ENCODE assay signal across 10 mouse cellular contexts in genomic region chr12:31580634-31581318, GRCm38 (mm10). TPM values are rescaled to one million over a fixed set of nuclear protein-coding genes. Genes with fewer than 3 reads are reported as not detected.
A peak's percentile ranks its signal among the peaks of the same experiment; 100 is the strongest.
DNase-seq lines count a peak whose midpoint lies in the region; ATAC-seq lines count a peak whose summit lies in the region.
"Had no signal": no experiment of that assay in that cellular context is flagged by ENCODE, and none has a peak within 500 bp of the region (broad histone marks: within the 10 kb centered on the region; RNA-seq: fewer than 3 reads in every experiment).

No protein-coding gene starts in this region.

- no peak overlapping the region for H3K9ac ChIP-seq in embryonic facial prominence, embryonic 11.5 days (replicated peaks; ENCODE audit: low read length)
- no peak overlapping the region for H3K9ac ChIP-seq in intestine, embryonic 16.5 days (ENCODE audit: low read depth, low read length)
- no peak overlapping the region for H3K9ac ChIP-seq in stomach, embryonic 15.5 days
- H3K9ac ChIP-seq: liver, embryonic 14.5 days had no signal

- no peaks in the 10 kb centered on the region for H3K9me3 ChIP-seq in embryonic facial prominence, embryonic 11.5 days (replicated peaks; ENCODE audit: control insufficient read depth, low read length)
- H3K9me3 ChIP-seq in intestine, embryonic 16.5 days (ENCODE audit: control insufficient read depth, low read length): no peaks in the 10 kb centered on the region
- no peaks in the 10 kb centered on the region for H3K9me3 ChIP-seq in stomach, embryonic 15.5 days

- ATAC-seq in embryonic facial prominence, embryonic 11.5 days (replicated peaks; ENCODE audit: insufficient number of reproducible peaks, low FRiP score, low TSS enrichment, low read depth): peak; percentile 78; the same call in 1 of the 2 replicates
- peak; percentile 77 for ATAC-seq in intestine, embryonic 16.5 days
- peak; percentile 73; the same call in 1 of the 2 replicates for ATAC-seq in stomach, embryonic 15.5 days (ENCODE audit: insufficient read depth, low FRiP score, low read depth)

- no peaks in the 10 kb centered on the region for H3K36me3 ChIP-seq in embryonic facial prominence, embryonic 11.5 days (replicated peaks; ENCODE audit: control insufficient read depth, insufficient read depth, low read depth, low read length)
- no peaks in the 10 kb centered on the region for H3K36me3 ChIP-seq in intestine, embryonic 16.5 days (ENCODE audit: control insufficient read depth, insufficient read depth, low read length)
- no peaks in the 10 kb centered on the region for H3K36me3 ChIP-seq in stomach, embryonic 15.5 days

- no peaks in the 10 kb centered on the region for H3K4me1 ChIP-seq in embryonic facial prominence, embryonic 11.5 days (ENCODE audit: control insufficient read depth, insufficient read depth, low read length)
- no peaks in the 10 kb centered on the region for H3K4me1 ChIP-seq in intestine, embryonic 16.5 days (ENCODE audit: control insufficient read depth, insufficient read depth, low read length)
- H3K4me1 ChIP-seq in stomach, embryonic 15.5 days: no peaks in the 10 kb centered on the region

- no peak overlapping the region for H3K4me2 ChIP-seq in embryonic facial prominence, embryonic 11.5 days (ENCODE audit: low read depth, low read length)
- H3K4me2 ChIP-seq in intestine, embryonic 16.5 days (ENCODE audit: low read depth, low read length): no peak overlapping the region
- no peak overlapping the region for H3K4me2 ChIP-seq in stomach, embryonic 15.5 days

- H3K4me3 ChIP-seq in embryonic facial prominence, embryonic 11.5 days (ENCODE audit: low read depth, low read length): no peak overlapping the region
- H3K4me3 ChIP-seq in intestine, embryonic 16.5 days (ENCODE audit: low read length): no peak overlapping the region
- H3K4me3 ChIP-seq in stomach, embryonic 15.5 days (replicated peaks): no peak overlapping the region

- H3K27ac ChIP-seq in embryonic facial prominence, embryonic 11.5 days (replicated peaks; ENCODE audit: low read depth, low read length): no peak overlapping the region
- H3K27ac ChIP-seq in intestine, embryonic 16.5 days (ENCODE audit: low read length): no peak overlapping the region
- no peak overlapping the region for H3K27ac ChIP-seq in stomach, embryonic 15.5 days
- H3K27ac ChIP-seq: liver, embryonic 14.5 days had no signal

- DNase-seq in left cerebral cortex, adult 11 months (ENCODE audit: low spot score): peak; percentile 7
- no peak for DNase-seq in left cerebral cortex, adult 8-10 months (ENCODE audit: low spot score in 2 of 2)
- DNase-seq in embryonic facial prominence, embryonic 11.5 days (ENCODE audit: low spot score): peak; percentile 75
- DNase-seq in testis, postnatal 10 days (ENCODE audit: low spot score): no peak
- DNase-seq in kidney, adult 9 months: no peak
- no peak for DNase-seq in ovary, postnatal 36 days (ENCODE audit: low spot score)

- 71% methylated on average over 5 of the region's 5 CpGs for WGBS in embryonic facial prominence, embryonic 11.5 days
- 73% methylated on average over 5 of the region's 5 CpGs for WGBS in intestine, embryonic 16.5 days
- 76% methylated on average over 5 of the region's 5 CpGs for WGBS in stomach, embryonic 15.5 days

- H3K27me3 ChIP-seq in embryonic facial prominence, embryonic 11.5 days (ENCODE audit: control insufficient read depth, insufficient read depth, low read length): no peaks in the 10 kb centered on the region
- H3K27me3 ChIP-seq in intestine, embryonic 16.5 days (replicated peaks; ENCODE audit: control insufficient read depth, insufficient read depth, low read length): no peaks in the 10 kb centered on the region
- H3K27me3 ChIP-seq in stomach, embryonic 15.5 days (replicated peaks): no peaks in the 10 kb centered on the region

RNA-seq across cellular contexts. Expression of gene Slc26a4, which starts 21.0 kb away (rescaled TPM):
- total RNA-seq in left cerebral cortex, adult 8-10 months (2022): 1 to 10 TPM; 1.9 to 3.2 (median 2.1) TPM
- polyA plus RNA-seq in embryonic facial prominence, embryonic 11.5 days (2014; fragmentation: Nextera tagmentation; extraction: Ambion mirVana): not detected in 2 replicates
- 0.16 and 0.17 TPM in 2 replicates for polyA plus RNA-seq in intestine, embryonic 16.5 days (2015; fragmentation: Nextera tagmentation; extraction: Ambion mirVana)
- 0.06 and 0.19 TPM in 2 replicates for polyA plus RNA-seq in stomach, embryonic 15.5 days (2015; fragmentation: Nextera tagmentation; extraction: Ambion mirVana)
- polyA plus RNA-seq: gonadal fat pad, adult 2 months; liver, embryonic 14.5 days had no signal

RNA-seq across cellular contexts. Expression of gene Bcap29, which starts 53.7 kb away (rescaled TPM):
- total RNA-seq in left cerebral cortex, adult 8-10 months (2022): 10 to 100 TPM; 36.7 to 48.6 (median 45.2) TPM
- polyA plus RNA-seq in embryonic facial prominence, embryonic 11.5 days (2014; fragmentation: Nextera tagmentation; extraction: Ambion mirVana): 34.6 and 38.4 TPM in 2 replicates
- 30.9 and 36.7 TPM in 2 replicates for polyA plus RNA-seq in intestine, embryonic 16.5 days (2015; fragmentation: Nextera tagmentation; extraction: Ambion mirVana)
- 32.4 and 36.6 TPM in 2 replicates for polyA plus RNA-seq in stomach, embryonic 15.5 days (2015; fragmentation: Nextera tagmentation; extraction: Ambion mirVana)

Comparison
In these comparisons a context has a peak if more than half of its experiments do, and no peak if none do; other contexts are left out.
1. DNase-seq: peak in left cerebral cortex, adult 11 months (single experiment) and embryonic facial prominence, embryonic 11.5 days (single experiment); none in left cerebral cortex, adult 8-10 months (0 of 2), testis, postnatal 10 days (single experiment), kidney, adult 9 months (single experiment) and ovary, postnatal 36 days (single experiment).
2. Peak in every context shown above with its lines, with median percentiles within 50 percentile points of each other: ATAC-seq.